Mouse (Mus musculus) pancreas, adult 10 weeks (tissue): ENCODE data around the gene Tubb4a. TPM values are rescaled to one million over a fixed set of nuclear protein-coding genes. Genes with fewer than 3 reads are reported as not detected.

Experiments
- polyA plus RNA-seq: library from polyadenylated mRNA; stranded (reverse); fragments of 350-450 nt; fragmentation: Illumina TruSeq; extraction: RNeasy Lipid Tissue Mini Kit (QIAGEN cat#74804); gene quantifications from one replicate; pipeline ENCODE4 v1.2.3, GENCODE M21; 2015; ENCODE audit warnings: low read depth, low replicate concordance; ENCODE audit not compliant: insufficient read depth

The Tubb4a gene
- 1.5 TPM for polyA plus RNA-seq

DNA sequence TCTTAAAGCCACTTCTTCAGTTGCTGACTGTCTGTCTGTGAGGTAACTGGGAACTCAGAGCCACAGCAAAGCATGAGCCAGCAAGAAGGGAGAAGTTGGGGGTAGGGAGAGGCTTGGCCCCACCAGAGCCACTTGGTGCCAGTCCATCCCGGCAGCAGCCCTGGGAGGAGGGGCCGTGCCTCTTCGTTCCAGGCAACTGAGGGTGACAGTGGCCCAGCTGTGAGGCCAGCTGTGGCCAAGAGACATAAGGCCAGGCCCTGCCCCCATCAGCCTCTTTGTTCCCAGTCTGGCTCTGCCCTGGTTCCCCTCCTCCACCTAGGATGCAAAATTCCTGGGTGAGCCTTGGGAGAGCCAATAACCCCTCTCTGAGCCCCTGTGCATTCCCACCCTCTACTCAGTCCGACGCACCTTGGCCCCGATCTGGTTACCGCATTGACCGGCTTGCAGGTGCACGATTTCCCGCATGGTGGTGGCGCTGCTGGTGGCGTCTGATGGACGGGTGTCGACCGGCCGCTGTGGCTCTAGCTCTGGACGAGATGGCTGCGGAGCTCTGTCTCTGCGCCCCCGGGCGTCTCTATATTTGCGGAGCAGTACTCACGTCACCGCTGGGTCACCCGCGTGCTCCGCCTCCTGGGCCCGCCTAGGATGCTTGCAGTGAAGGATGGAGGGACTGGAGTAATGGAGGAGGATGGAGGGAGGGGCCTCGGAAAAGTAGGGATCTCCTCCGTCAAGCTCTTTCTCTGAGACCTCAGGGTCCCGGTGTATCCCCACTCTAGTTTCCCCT, at the start of gene Tubb4a:
Gene Tubb4a (minus strand): TSS at position 734 of the 784 bp plus-strand sequence.

DNA sequence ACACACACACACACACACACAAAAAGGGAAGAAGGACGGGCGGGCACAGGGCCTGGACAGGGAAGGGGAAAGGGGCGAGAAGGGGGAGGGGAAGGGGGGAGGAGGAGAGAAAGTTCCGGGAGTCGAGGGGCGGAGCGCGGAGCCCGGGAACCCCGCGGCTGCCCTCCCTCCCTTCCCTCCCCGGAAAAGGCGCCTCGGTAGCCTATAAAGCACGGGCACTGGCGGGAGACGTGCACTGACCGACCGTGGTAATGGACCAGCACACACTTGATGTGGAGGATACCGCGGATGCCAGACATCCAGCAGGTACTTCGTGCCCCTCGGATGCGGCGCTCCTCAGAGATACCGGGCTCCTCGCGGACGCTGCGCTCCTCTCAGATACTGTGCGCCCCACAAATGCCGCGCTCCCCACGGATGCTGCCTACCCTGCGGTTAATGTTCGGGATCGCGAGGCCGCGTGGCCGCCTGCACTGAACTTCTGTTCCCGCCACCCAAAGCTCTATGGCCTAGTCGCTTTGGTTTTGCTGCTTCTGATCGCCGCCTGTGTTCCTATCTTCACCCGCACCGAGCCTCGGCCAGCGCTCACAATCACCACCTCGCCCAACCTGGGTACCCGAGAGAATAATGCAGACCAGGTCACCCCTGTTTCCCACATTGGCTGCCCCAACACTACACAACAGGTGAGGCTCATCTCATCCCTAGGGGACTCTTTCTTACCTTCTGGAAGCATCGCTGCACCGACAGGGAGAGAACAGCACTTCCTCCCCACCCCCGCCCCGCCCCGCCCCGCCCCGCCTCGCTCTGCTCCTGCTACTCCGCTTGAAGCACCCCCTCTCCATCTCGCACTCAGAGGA, 17.8 kb upstream of the Tubb4a start, which contains the start of gene Tnfsf9:
Gene Tnfsf9 (plus strand): TSS at position 145 of the 854 bp plus-strand sequence.

DNA sequence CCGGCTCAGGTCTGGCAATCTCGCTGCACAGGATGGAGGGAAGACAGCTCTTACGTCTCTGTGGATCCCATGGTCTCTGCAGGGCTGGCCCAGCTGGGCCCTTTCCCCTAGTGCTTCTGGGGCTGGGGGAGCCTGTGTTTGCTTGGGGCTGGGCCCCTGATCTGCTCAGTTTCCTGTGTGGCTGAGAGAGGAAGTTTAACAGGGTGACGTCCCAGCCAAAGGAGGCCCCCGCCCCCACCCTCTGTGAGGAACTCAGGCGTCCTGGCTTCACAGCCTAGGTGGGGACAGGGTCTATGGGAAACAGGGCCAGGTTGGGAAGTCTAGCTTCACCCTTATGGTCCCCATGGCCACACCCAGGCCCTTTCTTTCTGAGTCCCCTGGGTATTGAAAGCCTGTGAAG, 9.2 kb downstream of the Tubb4a start, which contains the start of gene Dennd1c:
Gene Dennd1c (minus strand): TSS at position 179 of the 400 bp plus-strand sequence.

DNA sequence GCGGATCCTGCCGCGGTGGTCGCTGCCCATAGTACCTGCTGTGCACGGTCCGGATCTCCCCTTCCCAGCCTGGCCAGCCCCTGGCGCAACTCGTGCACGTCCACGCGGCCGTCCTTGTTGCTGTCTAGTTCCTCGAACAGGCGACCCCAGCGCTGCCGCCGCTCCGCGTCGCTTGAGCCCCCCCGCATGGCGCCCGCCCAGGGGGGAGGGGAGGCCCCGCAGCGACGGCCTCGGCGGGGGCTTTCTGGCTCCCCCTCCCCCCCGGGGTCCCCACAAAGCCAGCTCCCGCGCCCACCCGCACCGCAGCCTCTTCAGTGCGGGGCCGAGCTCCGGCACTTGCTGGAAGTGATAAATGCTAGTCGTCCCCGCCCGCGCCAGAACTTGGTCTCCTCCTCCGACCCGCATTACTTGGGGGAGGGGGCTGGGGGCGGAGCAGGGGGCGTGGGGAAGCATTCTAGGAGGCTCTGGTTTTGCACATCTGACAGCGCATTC, 28.1 kb downstream of the Tubb4a start, which contains the start of gene Slc25a23:
Gene Slc25a23 (minus strand): TSS at position 378 of the 492 bp plus-strand sequence.

DNA sequence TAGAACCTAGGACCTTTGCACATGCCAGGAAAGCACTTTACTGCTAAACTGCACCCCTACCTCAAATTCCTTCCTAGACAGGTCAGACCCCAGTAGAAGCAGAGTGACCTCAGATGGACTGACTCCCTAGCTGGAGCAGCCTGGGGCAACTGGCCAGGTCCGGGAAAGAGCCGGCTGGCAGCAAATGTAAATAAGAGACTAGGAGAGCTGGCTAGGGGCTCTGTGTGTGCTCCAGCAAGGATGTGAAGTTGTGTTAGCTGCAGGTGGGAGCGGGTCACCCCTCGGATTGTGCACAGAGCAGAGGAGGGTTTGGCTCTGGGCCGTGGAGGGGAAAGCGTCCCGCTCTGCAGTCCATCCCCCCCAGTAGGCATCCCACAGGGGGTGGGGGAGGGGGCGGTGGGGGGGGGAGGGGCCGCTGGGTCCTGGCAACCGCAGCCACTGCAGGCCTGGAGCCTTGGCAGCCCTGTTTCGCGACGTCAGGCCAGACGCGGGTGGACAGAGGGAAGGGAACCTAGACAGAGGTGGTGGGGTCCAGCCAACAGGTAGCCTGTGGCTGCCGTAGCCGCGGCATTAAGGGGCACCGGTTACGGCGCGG, 28.6 kb downstream of the Tubb4a start, which contains the start of gene Crb3:
Gene Crb3 (plus strand): TSS at position 215 of the 595 bp plus-strand sequence.

DNA sequence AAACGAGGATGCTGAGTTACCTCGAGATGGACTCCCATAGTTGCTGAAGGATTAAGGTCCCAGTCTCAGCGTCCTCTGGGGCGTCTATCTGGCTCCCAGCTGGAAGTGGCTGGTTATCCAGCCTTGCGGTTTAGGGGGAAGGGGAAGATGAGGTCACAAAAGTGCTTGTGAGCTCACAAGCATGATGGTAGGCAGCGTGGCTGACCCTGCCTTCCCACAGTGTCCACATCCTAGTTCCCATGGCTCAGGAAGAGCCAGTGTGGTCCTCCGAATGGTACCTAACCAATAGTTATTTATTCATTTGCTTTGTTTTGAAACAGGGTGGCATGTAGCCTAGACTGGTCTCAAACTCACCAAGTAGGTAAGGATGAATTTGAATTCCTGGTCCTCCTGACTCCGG, 46.0 kb downstream of the Tubb4a start, which contains the start of gene Slc25a41:
Gene Slc25a41 (minus strand): TSS at position 101 of the 400 bp plus-strand sequence.

DNA sequence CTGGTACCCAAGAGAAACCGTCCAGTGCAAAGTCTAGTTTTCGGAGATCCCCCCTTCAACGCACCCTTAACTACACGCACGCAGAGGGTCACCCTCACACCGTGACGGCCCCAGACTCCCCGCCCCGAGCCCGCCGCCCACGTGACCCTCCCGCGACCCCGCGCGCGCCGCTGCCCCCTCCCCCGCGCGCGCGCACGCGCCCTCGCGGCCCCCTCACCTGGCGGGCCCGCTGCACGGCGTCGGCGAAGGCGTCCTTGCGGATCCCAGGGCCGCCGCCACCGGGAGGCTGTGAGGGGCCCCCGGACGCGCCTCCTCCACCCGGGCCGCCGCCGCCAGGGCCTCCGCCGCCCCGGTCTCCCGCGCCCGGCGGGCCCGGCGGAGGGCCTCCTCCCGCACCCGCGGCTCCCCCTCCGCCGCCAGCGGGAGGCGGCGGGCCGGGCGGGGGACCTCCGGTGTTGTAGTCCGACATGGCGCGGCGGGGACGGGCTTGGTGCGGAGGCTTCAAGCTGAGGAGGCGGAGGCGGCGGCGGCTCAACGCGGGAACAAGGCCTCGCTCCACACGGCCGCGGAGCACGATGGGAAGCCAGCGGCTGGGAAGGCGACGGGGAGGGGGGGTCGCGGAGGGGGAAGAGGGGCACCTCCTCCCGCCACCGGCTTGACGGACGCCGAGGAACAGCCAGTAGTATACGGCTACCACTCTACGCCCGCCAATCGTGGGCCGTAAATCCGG, 56.5 kb downstream of the Tubb4a start, which contains the start of gene Khsrp:
Gene Khsrp (minus strand): TSS at position 592 of the 730 bp plus-strand sequence.

Other genes starting within 250 kb of the Tubb4a start
- gene Acsbg2, start 213.3 kb downstream of the Tubb4a start, polyA plus RNA-seq: not detected
- not detected for gene 1700061G19Rik, start 212.3 kb downstream of the Tubb4a start, polyA plus RNA-seq
- 6.3 TPM for gene Mllt1, start 152.4 kb downstream of the Tubb4a start, polyA plus RNA-seq
- not detected for gene Acer1, start 105.7 kb downstream of the Tubb4a start, polyA plus RNA-seq
- 19.7 TPM for gene Clpp, start 97.5 kb downstream of the Tubb4a start, polyA plus RNA-seq
- gene Alkbh7, start 90.4 kb downstream of the Tubb4a start, polyA plus RNA-seq: 10.0 TPM
- not detected for gene Pspn, start 87.8 kb downstream of the Tubb4a start, polyA plus RNA-seq
- 7.4 TPM for gene Gtf2f1, start 76.5 kb downstream of the Tubb4a start, polyA plus RNA-seq
- gene Gm17949, start 76.3 kb downstream of the Tubb4a start, polyA plus RNA-seq: not detected
- gene Khsrp, start 56.3 kb downstream of the Tubb4a start, polyA plus RNA-seq: 14.1 TPM
- gene Slc25a41, start 46.1 kb downstream of the Tubb4a start, polyA plus RNA-seq: not detected
- gene Crb3, start 28.7 kb downstream of the Tubb4a start, polyA plus RNA-seq: 20.0 TPM
- 15.4 TPM for gene Slc25a23, start 27.9 kb downstream of the Tubb4a start, polyA plus RNA-seq
- 3.3 TPM for gene Dennd1c, start 9.3 kb downstream of the Tubb4a start, polyA plus RNA-seq
- 1.3 TPM for gene Tnfsf9, start 17.5 kb upstream of the Tubb4a start, polyA plus RNA-seq
- gene Cd70, start 62.0 kb upstream of the Tubb4a start, polyA plus RNA-seq: not detected
- not detected for gene Tnfsf14, start 106.4 kb upstream of the Tubb4a start, polyA plus RNA-seq
- gene C3, start 140.4 kb upstream of the Tubb4a start, polyA plus RNA-seq: 236 TPM
- gene Gpr108, start 160.7 kb upstream of the Tubb4a start, polyA plus RNA-seq: 23.7 TPM
- 19.2 TPM for gene Trip10, start 161.7 kb upstream of the Tubb4a start, polyA plus RNA-seq
- gene Vav1, start 191.3 kb upstream of the Tubb4a start, polyA plus RNA-seq: 2.0 TPM